Mouse (Mus musculus) liver, embryonic 15.5 days (tissue): Measurements from ENCODE around the gene Olfr1056. TPM values are rescaled to one million over a fixed set of nuclear protein-coding genes. Genes with fewer than 3 reads are reported as not detected.
"Not testable (repeated sequence)": the region's sequence is repeated elsewhere in the genome, so short reads cannot be mapped to it uniquely, and the experiment has no call there.

Experiments used
- ATAC-seq: fragments of 200-750 bp; cut with Nextera tagmentation; 2 replicates; pipeline ENCODE4 v1.8.0; 2017; ENCODE audit warnings: moderate number of reproducible peaks, mild to moderate bottlenecking, moderate library complexity; ENCODE audit not compliant: insufficient read depth
- H3K27ac ChIP-seq: fragments of 300-500 bp; sonication (generic); replicated peaks from 2 replicates; pipeline ENCODE4 v1.5.1; 2015; ENCODE audit warnings: mild to moderate bottlenecking, inconsistent platforms
- H3K27me3 ChIP-seq: fragments of 300-500 bp; sonication (generic); 2 replicates; pipeline ENCODE4 v1.6.1; 2015; ENCODE audit warnings: mild to moderate bottlenecking, inconsistent platforms
- H3K36me3 ChIP-seq: fragments of 300-500 bp; sonication (generic); replicated peaks from 2 replicates; pipeline ENCODE4 v1.6.1; 2015; ENCODE audit warnings: moderate library complexity, mild to moderate bottlenecking, inconsistent platforms
- H3K4me1 ChIP-seq: fragments of 300-500 bp; sonication (generic); replicated peaks from 2 replicates; pipeline ENCODE4 v1.6.1; 2015; ENCODE audit warnings: inconsistent platforms
- H3K4me2 ChIP-seq: fragments of 300-500 bp; sonication (generic); 2 replicates; pipeline ENCODE4 v1.6.1; 2015; ENCODE audit warnings: moderate library complexity, mild to moderate bottlenecking, inconsistent platforms
- H3K4me3 ChIP-seq: fragments of 300-500 bp; sonication (generic); replicated peaks from 2 replicates; pipeline ENCODE4 v1.5.1; 2015; ENCODE audit warnings: mild to moderate bottlenecking, inconsistent platforms
- H3K9ac ChIP-seq: fragments of 300-500 bp; sonication (generic); 2 replicates; pipeline ENCODE4 v1.6.1; 2015; ENCODE audit warnings: moderate library complexity, mild to moderate bottlenecking, inconsistent platforms
- H3K9me3 ChIP-seq: fragments of 300-500 bp; sonication (generic); replicated peaks from 2 replicates; pipeline ENCODE4 v1.6.1; 2016; ENCODE audit warnings: inconsistent platforms
- WGBS: fragments of 180-500 bp; shearing (Covaris S2); methylation state at CpG from one replicate; pipeline ENCODE4 v1.1.7; 2015; ENCODE audit warnings: mixed read lengths; ENCODE audit not compliant: insufficient replicate concordance; 5-methylcytosine and 5-hydroxymethylcytosine counted together
- polyA plus RNA-seq: library from polyadenylated mRNA; unstranded; fragments of >200 nt; fragmentation: Nextera tagmentation; extraction: Ambion mirVana; gene quantifications from 2 replicates; pipeline ENCODE4 v1.2.1, GENCODE M21; 2015

Gene Olfr1056
- not detected in 2 replicates for polyA plus RNA-seq

DNA sequence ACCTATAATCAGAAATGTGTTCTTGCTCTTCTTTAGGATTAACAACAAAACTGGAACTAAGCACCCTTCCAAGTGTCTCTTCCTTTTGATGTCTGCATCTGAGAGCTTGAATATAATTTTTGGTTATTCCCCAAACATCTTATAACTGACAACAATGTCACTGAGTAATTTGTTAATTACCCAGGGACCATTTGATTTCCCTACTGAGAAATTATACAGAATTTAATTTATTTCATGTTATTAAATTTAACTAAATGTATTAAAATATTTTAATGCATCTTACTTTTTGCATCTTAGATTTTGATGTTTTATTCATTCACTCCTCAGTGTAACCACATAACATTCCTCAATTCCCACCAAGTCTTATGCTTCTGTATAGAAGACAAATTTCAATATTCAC, at the start of gene Olfr1056:
Gene Olfr1056 (minus strand): TSS at position 101 of the 400 bp plus-strand sequence.
- Histone ChIP-seq H3K4me2 (no peak within 1 kb of the TSS), H3K4me3 (no peak within 1 kb of the TSS), H3K36me3 (no peaks in the 10 kb centered on the region), H3K9ac (no peak within 1 kb of the TSS), H3K27ac (no peak within 1 kb of the TSS), H3K4me1 (no peaks in the 10 kb centered on the region), H3K27me3 (no peaks in the 10 kb centered on the region), H3K9me3 (no peaks in the 10 kb centered on the region)
- ATAC-seq: no peak

DNA sequence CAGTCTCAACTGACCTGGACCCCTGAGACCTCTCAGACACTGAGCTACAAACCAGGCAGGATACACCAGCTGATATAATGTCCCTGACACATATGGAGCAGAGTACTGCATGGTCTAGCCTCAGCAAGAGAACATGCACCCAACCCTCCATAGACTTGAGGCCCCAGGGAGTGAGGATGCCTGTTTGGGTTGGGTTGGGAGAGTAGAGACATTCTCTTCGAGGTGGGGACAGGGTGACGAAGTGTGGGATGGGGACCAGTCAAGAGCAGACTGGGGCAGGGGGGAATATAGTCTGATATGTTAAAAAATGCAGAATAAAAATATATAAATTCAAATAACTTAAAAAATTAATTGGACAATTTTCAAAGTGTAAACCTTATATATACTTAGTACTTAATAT, 32.8 kb upstream of the Olfr1056 start:
- Histone ChIP-seq H3K27ac (no peak overlapping the region), H3K36me3 (no peaks in the 10 kb centered on the region), H3K27me3 (no peaks in the 10 kb centered on the region), H3K4me1 (no peaks in the 10 kb centered on the region), H3K4me2 (no peak overlapping the region), H3K9ac (no peak overlapping the region), H3K4me3 (no peak overlapping the region), H3K9me3 (no peaks in the 10 kb centered on the region)
- ATAC-seq: no peak
- WGBS: 52% methylated on average over 2 of the region's 2 CpGs

DNA sequence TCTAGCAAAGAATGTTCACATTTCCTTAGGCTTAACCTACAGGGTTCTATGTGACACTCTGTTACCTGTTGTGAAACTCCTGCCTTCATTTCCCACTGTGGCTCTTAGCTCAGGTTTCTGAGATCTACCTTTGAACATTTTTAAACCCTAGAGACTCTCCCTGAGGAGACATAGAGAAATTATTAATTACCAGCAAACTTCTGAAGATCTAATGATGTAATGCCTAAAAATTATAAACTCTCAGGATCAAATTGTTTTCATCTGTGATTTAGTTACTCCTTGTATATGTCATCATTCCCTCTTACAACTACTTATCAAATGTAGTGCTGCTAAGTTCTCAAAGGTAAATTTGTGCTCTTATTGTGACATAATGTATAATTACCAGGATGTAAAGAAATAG, 26.2 kb upstream of the Olfr1056 start, which contains the start of gene Olfr1058:
Gene Olfr1058 (minus strand): TSS at position 101 of the 400 bp plus-strand sequence.
- H3K27me3 ChIP-seq, H3K4me2 ChIP-seq, H3K9me3 ChIP-seq, H3K4me1 ChIP-seq, H3K27ac ChIP-seq, H3K36me3 ChIP-seq, H3K9ac ChIP-seq, H3K4me3 ChIP-seq, ATAC-seq: not testable (repeated sequence)

DNA sequence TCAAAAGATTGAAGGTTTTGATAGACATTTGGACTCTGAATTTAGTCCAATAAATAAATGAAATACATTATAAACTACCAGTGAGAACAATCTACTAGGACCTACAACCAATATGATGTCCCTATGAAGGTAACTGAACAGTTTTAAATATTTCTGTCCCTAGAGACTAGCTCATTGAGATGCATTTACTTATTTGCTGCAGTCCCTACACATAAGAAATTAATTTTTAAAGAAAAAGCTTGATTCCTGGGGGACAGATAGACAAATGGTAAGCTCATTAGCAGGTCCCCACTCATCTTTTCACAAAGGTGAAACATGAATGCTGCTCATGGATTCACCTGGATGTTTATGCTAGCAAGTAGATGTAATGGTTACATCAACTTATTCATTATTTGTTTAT, 16.0 kb upstream of the Olfr1056 start, which contains the start of gene Olfr1057:
Gene Olfr1057 (minus strand): TSS at position 101 of the 400 bp plus-strand sequence.
- Histone ChIP-seq H3K4me2 (no peak within 1 kb of the TSS), H3K9me3 (no peaks in the 10 kb centered on the region), H3K4me3 (no peak within 1 kb of the TSS), H3K27me3 (no peaks in the 10 kb centered on the region), H3K9ac (no peak within 1 kb of the TSS), H3K36me3 (no peaks in the 10 kb centered on the region), H3K4me1 (no peaks in the 10 kb centered on the region), H3K27ac (no peak within 1 kb of the TSS)
- no peak for ATAC-seq

DNA sequence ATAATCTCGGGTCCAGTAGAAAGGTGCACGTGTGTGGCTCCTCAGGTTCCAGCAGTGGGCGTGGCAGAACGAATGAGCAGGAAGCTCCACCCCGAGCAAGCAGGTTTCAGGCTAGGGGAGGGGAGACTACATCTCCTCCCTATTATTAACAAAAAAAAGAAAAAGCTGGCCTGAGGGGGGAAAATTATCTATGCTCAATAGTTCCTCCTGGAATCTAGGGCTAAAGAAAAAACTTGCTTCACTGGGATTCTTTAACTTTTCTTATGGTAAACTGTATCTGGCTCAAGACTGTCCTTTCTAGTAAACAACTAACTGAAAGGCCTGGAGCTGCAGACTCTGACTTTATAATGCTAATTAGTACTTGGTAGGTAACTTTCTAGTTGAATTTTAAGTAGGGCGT, 4.1 kb upstream of the Olfr1056 start:
- not testable (repeated sequence) for H3K4me3 ChIP-seq, H3K9me3 ChIP-seq, H3K36me3 ChIP-seq, H3K4me2 ChIP-seq, H3K27me3 ChIP-seq, H3K4me1 ChIP-seq, ATAC-seq, H3K9ac ChIP-seq, H3K27ac ChIP-seq
- no CpG with 5 or more reads among the region's 6 CpGs for WGBS

DNA sequence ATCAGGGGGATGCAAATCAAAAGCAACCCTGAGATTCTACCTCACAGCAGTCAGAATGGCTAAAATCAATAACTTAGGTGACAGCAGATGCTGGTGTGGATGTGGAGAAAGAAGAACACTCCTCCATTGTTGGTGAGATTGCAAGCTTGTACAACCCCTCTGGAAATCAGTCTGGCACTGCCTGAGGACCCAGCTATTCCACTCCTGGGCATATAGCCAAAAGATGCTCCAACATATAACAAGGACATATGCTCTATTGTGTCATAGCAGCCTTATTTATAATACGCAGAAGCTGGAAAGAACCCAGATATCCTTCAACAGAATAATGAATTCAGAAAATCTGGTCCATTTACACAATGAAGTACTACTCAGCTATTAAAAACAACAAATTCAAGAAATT, 10.5 kb downstream of the Olfr1056 start:
- H3K36me3 ChIP-seq, H3K27me3 ChIP-seq, H3K4me1 ChIP-seq, H3K4me3 ChIP-seq, H3K27ac ChIP-seq, H3K4me2 ChIP-seq, H3K9me3 ChIP-seq, ATAC-seq, H3K9ac ChIP-seq: not testable (repeated sequence)
- WGBS: 70% methylated on average over 1 of the region's 1 CpGs

DNA sequence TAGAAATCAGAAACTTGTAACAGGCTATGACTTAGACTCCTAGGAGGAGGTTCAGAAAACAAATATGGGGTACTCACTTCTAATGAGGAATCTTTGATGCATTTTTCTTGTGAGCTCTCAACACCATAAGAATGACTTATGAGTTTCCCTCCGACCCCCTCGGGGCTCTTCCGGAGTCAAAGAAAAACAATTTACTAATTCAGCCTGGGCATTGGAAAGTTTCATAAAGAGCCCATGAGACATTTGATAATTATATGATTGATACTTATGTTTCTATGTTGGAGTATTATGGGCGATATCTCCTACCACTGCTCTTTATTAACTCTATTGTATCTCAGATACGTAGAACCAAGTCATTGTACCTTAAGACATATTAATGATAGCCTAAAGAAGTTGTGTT, 12.1 kb downstream of the Olfr1056 start, which contains the start of gene Olfr1055:
Gene Olfr1055 (minus strand): TSS at position 101 of the 400 bp plus-strand sequence.
- Histone ChIP-seq H3K4me2 (no peak within 1 kb of the TSS), H3K9me3 (no peaks in the 10 kb centered on the region), H3K4me3 (no peak within 1 kb of the TSS), H3K36me3 (no peaks in the 10 kb centered on the region), H3K27ac (no peak within 1 kb of the TSS), H3K27me3 (no peaks in the 10 kb centered on the region), H3K9ac (no peak within 1 kb of the TSS), H3K4me1 (no peaks in the 10 kb centered on the region)
- no peak for ATAC-seq
- 66% methylated on average over 5 of the region's 5 CpGs for WGBS

DNA sequence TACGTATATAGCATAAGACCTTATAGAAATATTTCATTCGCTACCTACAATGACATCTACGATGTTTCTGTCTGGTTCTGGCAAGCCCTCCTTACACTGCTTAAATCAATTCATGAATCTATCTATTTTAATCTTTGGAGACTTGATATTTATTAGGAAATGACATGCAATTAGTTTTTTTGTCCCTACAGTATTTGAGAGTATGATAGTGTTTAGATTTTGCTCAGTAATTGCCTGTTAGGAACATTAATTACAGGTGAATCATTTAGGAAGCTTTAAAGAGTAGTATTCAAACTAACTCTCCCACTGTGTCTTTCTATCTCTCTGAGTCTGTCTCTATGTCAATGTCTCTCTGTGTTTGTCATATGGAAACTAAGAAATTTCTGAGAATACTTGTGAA, 26.9 kb downstream of the Olfr1056 start, which contains the start of gene Olfr1054:
Gene Olfr1054 (minus strand): TSS at position 101 of the 400 bp plus-strand sequence.
- Histone ChIP-seq H3K9me3 (no peaks in the 10 kb centered on the region), H3K9ac (no peak within 1 kb of the TSS), H3K4me1 (no peaks in the 10 kb centered on the region), H3K27me3 (no peaks in the 10 kb centered on the region), H3K27ac (no peak within 1 kb of the TSS), H3K4me2 (no peak within 1 kb of the TSS), H3K4me3 (no peak within 1 kb of the TSS), H3K36me3 (no peaks in the 10 kb centered on the region)
- ATAC-seq: no peak
- WGBS: 73% methylated on average over 3 of the region's 3 CpGs

DNA sequence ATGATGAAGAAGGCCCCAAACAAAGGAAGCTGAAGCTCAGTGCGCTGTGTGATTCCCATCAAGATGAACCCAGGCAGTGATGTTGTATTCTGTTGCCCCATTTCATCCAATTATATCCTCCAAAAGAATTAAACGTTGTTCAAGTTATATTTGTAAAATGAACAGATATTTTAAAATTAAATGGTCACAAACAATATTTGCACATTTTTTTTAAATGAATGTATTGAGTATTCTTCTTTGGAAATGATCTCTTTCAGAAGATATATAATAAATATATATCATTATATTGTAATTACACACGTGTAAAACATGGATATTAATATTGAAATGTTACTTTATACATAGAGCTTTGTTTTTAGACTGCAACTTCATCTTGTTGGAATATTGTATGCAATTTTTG, 47.1 kb downstream of the Olfr1056 start, which contains the start of gene Olfr1053:
Gene Olfr1053 (minus strand): TSS at position 101 of the 400 bp plus-strand sequence.
- WGBS: 42% methylated on average over 3 of the region's 3 CpGs
- H3K27ac ChIP-seq: no peak within 1 kb of the TSS
- H3K9ac ChIP-seq: no peak within 1 kb of the TSS
- ATAC-seq: no peak
- H3K4me3 ChIP-seq: no peak within 1 kb of the TSS
- H3K9me3 ChIP-seq: no peaks in the 10 kb centered on the region
- H3K27me3 ChIP-seq: no peaks in the 10 kb centered on the region
- no peaks in the 10 kb centered on the region for H3K36me3 ChIP-seq
- no peaks in the 10 kb centered on the region for H3K4me1 ChIP-seq
- no peak within 1 kb of the TSS for H3K4me2 ChIP-seq

Other genes with a start within 250 kb of the Olfr1056 start
- gene Olfr1039, start 226.5 kb downstream of the Olfr1056 start, polyA plus RNA-seq: not detected in 2 replicates
- not detected in 2 replicates for gene Olfr1040, start 215.7 kb downstream of the Olfr1056 start, polyA plus RNA-seq
- not detected in 2 replicates for gene Olfr1042, start 200.6 kb downstream of the Olfr1056 start, polyA plus RNA-seq
- not detected in 2 replicates for gene Olfr1043, start 194.9 kb downstream of the Olfr1056 start, polyA plus RNA-seq
- not detected in 2 replicates for gene Olfr1044, start 184.6 kb downstream of the Olfr1056 start, polyA plus RNA-seq
- gene Olfr52, start 176.8 kb downstream of the Olfr1056 start, polyA plus RNA-seq: not detected in 2 replicates
- gene Olfr1045, start 159.5 kb downstream of the Olfr1056 start, polyA plus RNA-seq: not detected in 2 replicates
- gene Olfr1046, start 143.2 kb downstream of the Olfr1056 start, polyA plus RNA-seq: not detected in 2 replicates
- not detected in 2 replicates for gene Olfr1047, start 131.1 kb downstream of the Olfr1056 start, polyA plus RNA-seq
- not detected in 2 replicates for gene Olfr1048, start 122.2 kb downstream of the Olfr1056 start, polyA plus RNA-seq
- gene Olfr1049, start 104.1 kb downstream of the Olfr1056 start, polyA plus RNA-seq: not detected in 2 replicates
- gene Olfr1051, start 83.4 kb downstream of the Olfr1056 start, polyA plus RNA-seq: not detected in 2 replicates
- gene Olfr1052, start 70.0 kb downstream of the Olfr1056 start, polyA plus RNA-seq: not detected in 2 replicates
- not detected in 2 replicates for gene Olfr1053, start 47.2 kb downstream of the Olfr1056 start, polyA plus RNA-seq
- not detected in 2 replicates for gene Olfr1054, start 27.0 kb downstream of the Olfr1056 start, polyA plus RNA-seq
- not detected in 2 replicates for gene Olfr1055, start 12.2 kb downstream of the Olfr1056 start, polyA plus RNA-seq
- gene Olfr1057, start 15.9 kb upstream of the Olfr1056 start, polyA plus RNA-seq: not detected in 2 replicates
- not detected in 2 replicates for gene Olfr1058, start 26.1 kb upstream of the Olfr1056 start, polyA plus RNA-seq
- gene Olfr1061, start 51.6 kb upstream of the Olfr1056 start, polyA plus RNA-seq: not detected in 2 replicates
- gene Olfr1062, start 64.3 kb upstream of the Olfr1056 start, polyA plus RNA-seq: not detected in 2 replicates
- not detected in 2 replicates for gene Olfr1065, start 88.1 kb upstream of the Olfr1056 start, polyA plus RNA-seq
- gene Olfr1066, start 93.8 kb upstream of the Olfr1056 start, polyA plus RNA-seq: not detected in 2 replicates
- gene Olfr228, start 124.9 kb upstream of the Olfr1056 start, polyA plus RNA-seq: not detected in 2 replicates
- gene Olfr1076, start 146.0 kb upstream of the Olfr1056 start, polyA plus RNA-seq: not detected in 2 replicates
- gene Olfr1079, start 180.0 kb upstream of the Olfr1056 start, polyA plus RNA-seq: not detected in 2 replicates
- not detected in 2 replicates for gene Olfr1080, start 195.8 kb upstream of the Olfr1056 start, polyA plus RNA-seq
- gene Olfr1082, start 236.5 kb upstream of the Olfr1056 start, polyA plus RNA-seq: not detected in 2 replicates